Mouse (Mus musculus) hindbrain, postnatal 0 days (tissue): Measurements from ENCODE around the gene 0610012G03Rik. TPM values are rescaled to one million over a fixed set of nuclear protein-coding genes. Genes with fewer than 3 reads are reported as not detected.

Experiments
- ATAC-seq: fragments of 200-750 bp; cut with Nextera tagmentation; 2 replicates; pipeline ENCODE4 v1.8.0; 2017; ENCODE audit warnings: mild to moderate bottlenecking, moderate TSS enrichment, moderate library complexity
- DNase-seq: peaks from one replicate; pipeline ENCODE4 v3.0.0-alpha.2; 2015; ENCODE audit warnings: low spot score
- H3K27ac ChIP-seq: fragments of 300-500 bp; sonication (generic); 2 replicates; pipeline ENCODE4 v1.5.1; 2014; ENCODE audit warnings: mild to moderate bottlenecking
- H3K27me3 ChIP-seq: fragments of 300-500 bp; sonication (generic); 2 replicates; pipeline ENCODE4 v1.6.1; 2014; ENCODE audit warnings: low read length, mixed read lengths; ENCODE audit not compliant: insufficient read depth
- H3K36me3 ChIP-seq: fragments of 300-500 bp; sonication (generic); 2 replicates; pipeline ENCODE4 v1.6.1; 2014; ENCODE audit warnings: low read length, mixed read lengths; ENCODE audit not compliant: insufficient read depth
- H3K4me1 ChIP-seq: fragments of 300-500 bp; sonication (generic); 2 replicates; pipeline ENCODE4 v1.6.1; 2014; ENCODE audit warnings: antibody characterized with exemption, low read length, mixed read lengths; ENCODE audit not compliant: insufficient read depth
- H3K4me2 ChIP-seq: fragments of 300-500 bp; sonication (generic); 2 replicates; pipeline ENCODE4 v1.6.1; 2014; ENCODE audit warnings: low read depth, mild to moderate bottlenecking, low read length, moderate library complexity, mixed read lengths
- H3K4me3 ChIP-seq: fragments of 300-500 bp; sonication (generic); 2 replicates; pipeline ENCODE4 v1.5.1; 2014; ENCODE audit warnings: low read length
- H3K9ac ChIP-seq: fragments of 300-500 bp; sonication (generic); replicated peaks from 2 replicates; pipeline ENCODE4 v1.6.1; 2014; ENCODE audit warnings: mild to moderate bottlenecking, low read length, moderate library complexity, mixed read lengths
- H3K9me3 ChIP-seq: fragments of 300-500 bp; sonication (generic); 2 replicates; pipeline ENCODE4 v1.6.1; 2016; ENCODE audit warnings: low read length, mixed read lengths
- CTCF ChIP-seq: IDR thresholded peaks from 2 replicates; pipeline ENCODE4 v1.5.1; 2016; ENCODE audit warnings: antibody characterized with exemption, control low read depth, low read depth
- WGBS: fragments of 180-500 bp; shearing (Covaris S2); extraction: QIAGEN DNeasy Blood & Tissue Kit; methylation state at CpG from one replicate; pipeline ENCODE4 v1.1.7; 2014; 5-methylcytosine and 5-hydroxymethylcytosine counted together
- polyA plus RNA-seq: library from polyadenylated mRNA; unstranded; fragments of >200 nt; fragmentation: Nextera tagmentation; extraction: Ambion mirVana; gene quantifications from 2 replicates; pipeline ENCODE4 v1.2.1, GENCODE M21; 2015
- total RNA-seq: library from RNA; depleted of rRNA; stranded (reverse); fragments of >200 nt; gene quantifications from 2 replicates; pipeline ENCODE4 v1.2.3, GENCODE M21; 2014

The 0610012G03Rik gene
- total and polyA plus RNA-seq, 2 experiments from 2014 or later, result 111 to 144 TPM

- no peaks in the 10 kb centered on the region for H3K4me1 ChIP-seq
- no peak overlapping the region for H3K4me3 ChIP-seq
- WGBS, result 78% methylated on average over 6 of the region's 6 CpGs
- no peak for TF ChIP-seq CTCF
- H3K27ac ChIP-seq, result no peak overlapping the region
- no peak overlapping the region for H3K4me2 ChIP-seq
- no peaks in the 10 kb centered on the region for H3K27me3 ChIP-seq
- ATAC-seq (no peak), DNase-seq (no peak)
- H3K36me3 ChIP-seq, result no peaks in the 10 kb centered on the region
- H3K9ac ChIP-seq, result no peak overlapping the region
- no peaks in the 10 kb centered on the region for H3K9me3 ChIP-seq
Observed at GRCm38 (mm10) chr16:31926091-31926490, 22.2 kb downstream of the 0610012G03Rik start.

- H3K27me3 ChIP-seq, result no peaks in the 10 kb centered on the region
- ATAC-seq (no peak), DNase-seq (no peak)
- TF ChIP-seq CTCF, result no peak
- H3K36me3 ChIP-seq, result no peaks in the 10 kb centered on the region
- no peak overlapping the region for H3K27ac ChIP-seq
- no peak overlapping the region for H3K9ac ChIP-seq
- 93% methylated on average over 6 of the region's 6 CpGs for WGBS
- H3K4me1 ChIP-seq, result no peaks in the 10 kb centered on the region
- H3K4me3 ChIP-seq, result no peak overlapping the region
- H3K4me2 ChIP-seq, result no peak overlapping the region
- H3K9me3 ChIP-seq, result no peaks in the 10 kb centered on the region
Observed at GRCm38 (mm10) chr16:31924368-31924767, 23.9 kb downstream of the 0610012G03Rik start.

GRCm38 (mm10) chr16:31918248-31918724, 30.0 kb downstream of the 0610012G03Rik start:
- TF ChIP-seq CTCF, result peak; percentile 95
- peak; percentile 95 for DNase-seq
- peak; percentile 83 for ATAC-seq
- Histone ChIP-seq H3K36me3 (no peaks in the 10 kb centered on the region), H3K4me1 (no peaks in the 10 kb centered on the region), H3K9me3 (no peaks in the 10 kb centered on the region), H3K27me3 (no peaks in the 10 kb centered on the region), H3K27ac (no peak overlapping the region), H3K9ac (no peak overlapping the region), H3K4me3 (no peak overlapping the region), H3K4me2 (peak overlapping the region; percentile 19; the same call in 1 of the 2 replicates)
- WGBS, result 3% methylated on average over 14 of the region's 14 CpGs

- H3K36me3 ChIP-seq, result no peaks in the 10 kb centered on the region
- no peak overlapping the region for H3K27ac ChIP-seq
- no peak for ATAC-seq
- TF ChIP-seq CTCF, result no peak
- H3K4me1 ChIP-seq, result no peaks in the 10 kb centered on the region
- H3K27me3 ChIP-seq, result no peaks in the 10 kb centered on the region
- DNase-seq, result no peak
- WGBS, result 77% methylated on average over 11 of the region's 11 CpGs
- H3K4me2 ChIP-seq, result no peak overlapping the region
- H3K9me3 ChIP-seq, result no peaks in the 10 kb centered on the region
- no peak overlapping the region for H3K4me3 ChIP-seq
- no peak overlapping the region for H3K9ac ChIP-seq
Observed at GRCm38 (mm10) chr16:31917776-31918175, 30.5 kb downstream of the 0610012G03Rik start.

GRCm38 (mm10) chr16:31910281-31910847, 37.9 kb downstream of the 0610012G03Rik start:
- TF ChIP-seq CTCF, result no peak
- Histone ChIP-seq H3K4me2 (no peak overlapping the region), H3K27ac (no peak overlapping the region), H3K27me3 (no peaks in the 10 kb centered on the region), H3K9me3 (no peaks in the 10 kb centered on the region), H3K36me3 (no peaks in the 10 kb centered on the region), H3K4me1 (no peaks in the 10 kb centered on the region), H3K9ac (no peak overlapping the region), H3K4me3 (no peak overlapping the region)
- 74% methylated on average over 10 of the region's 10 CpGs for WGBS
- DNase-seq (no peak), ATAC-seq (no peak)

- Histone ChIP-seq H3K27ac (no peak overlapping the region), H3K4me3 (no peak overlapping the region), H3K4me2 (no peak overlapping the region), H3K27me3 (no peaks in the 10 kb centered on the region), H3K4me1 (no peaks in the 10 kb centered on the region), H3K36me3 (no peaks in the 10 kb centered on the region), H3K9ac (no peak overlapping the region), H3K9me3 (no peaks in the 10 kb centered on the region)
- ATAC-seq (no peak), DNase-seq (no peak)
- no peak for TF ChIP-seq CTCF
- WGBS, result 60% methylated on average over 11 of the region's 11 CpGs
Observed at GRCm38 (mm10) chr16:31908959-31909358, 39.3 kb downstream of the 0610012G03Rik start.

GRCm38 (mm10) chr16:31906896-31907295, 41.4 kb downstream of the 0610012G03Rik start:
- DNase-seq (peak; percentile 25), ATAC-seq (peak; percentile 57; the same call in 1 of the 2 replicates)
- WGBS, result 14% methylated on average over 9 of the region's 9 CpGs
- peak overlapping the region; percentile 22 for H3K4me2 ChIP-seq
- H3K36me3 ChIP-seq, result no peaks in the 10 kb centered on the region
- H3K9me3 ChIP-seq, result no peaks in the 10 kb centered on the region
- no peaks in the 10 kb centered on the region for H3K27me3 ChIP-seq
- H3K9ac ChIP-seq, result no peak overlapping the region; the same call in 1 of the 2 replicates
- H3K4me1 ChIP-seq, result no peaks in the 10 kb centered on the region
- H3K27ac ChIP-seq, result peak overlapping the region; percentile 41; the same call in 1 of the 2 replicates
- no peak for TF ChIP-seq CTCF
- H3K4me3 ChIP-seq, result no peak overlapping the region
